Mouse (Mus musculus) limb, embryonic 15.5 days (tissue): Measurements from ENCODE around the gene Wbp11. TPM values are rescaled to one million over a fixed set of nuclear protein-coding genes. Genes with fewer than 3 reads are reported as not detected.

Experiments used
- ATAC-seq: fragments of 200-750 bp; cut with Nextera tagmentation; 2 replicates; pipeline ENCODE4 v1.8.0; 2017; ENCODE audit warnings: low read depth, moderate TSS enrichment; ENCODE audit not compliant: insufficient number of reproducible peaks, low FRiP score, low TSS enrichment
- H3K27ac ChIP-seq: fragments of 300-500 bp; sonication (generic); 2 replicates; pipeline ENCODE4 v1.5.1; 2015; ENCODE audit warnings: moderate library complexity, mild to moderate bottlenecking, inconsistent platforms
- H3K27me3 ChIP-seq: fragments of 300-500 bp; sonication (generic); 2 replicates; pipeline ENCODE4 v1.6.1; 2015; ENCODE audit warnings: inconsistent platforms
- H3K36me3 ChIP-seq: fragments of 300-500 bp; sonication (generic); 2 replicates; pipeline ENCODE4 v1.6.1; 2015; ENCODE audit warnings: inconsistent platforms
- H3K4me1 ChIP-seq: fragments of 300-500 bp; sonication (generic); 2 replicates; pipeline ENCODE4 v1.6.1; 2015; ENCODE audit warnings: inconsistent platforms
- H3K4me2 ChIP-seq: fragments of 300-500 bp; sonication (generic); 2 replicates; pipeline ENCODE4 v1.6.1; 2015; ENCODE audit warnings: mild to moderate bottlenecking, inconsistent platforms
- H3K4me3 ChIP-seq: fragments of 300-500 bp; sonication (generic); 2 replicates; pipeline ENCODE4 v1.5.1; 2015; ENCODE audit warnings: mild to moderate bottlenecking, inconsistent platforms
- H3K9ac ChIP-seq: fragments of 300-500 bp; sonication (generic); 2 replicates; pipeline ENCODE4 v1.6.1; 2015; ENCODE audit warnings: inconsistent platforms
- H3K9me3 ChIP-seq: fragments of 300-500 bp; sonication (generic); 2 replicates; pipeline ENCODE4 v1.6.1; 2016; ENCODE audit warnings: inconsistent platforms
- WGBS: fragments of 180-500 bp; shearing (Covaris S2); methylation state at CpG from one replicate; pipeline ENCODE4 v1.1.7; 2015; 5-methylcytosine and 5-hydroxymethylcytosine counted together
- polyA plus RNA-seq: library from polyadenylated mRNA; unstranded; fragments of >200 nt; fragmentation: Nextera tagmentation; extraction: Ambion mirVana; gene quantifications from 2 replicates; pipeline ENCODE4 v1.2.1, GENCODE M21; 2015

Gene Wbp11
- polyA plus RNA-seq, 1 experiment from 2014 or later, result 90.9 TPM

- H3K4me1 ChIP-seq, result peaks cover 24% of the 10 kb centered on the region
- peak overlapping the region; percentile 67 for H3K27ac ChIP-seq
- peak overlapping the region; percentile 90 for H3K4me2 ChIP-seq
- 28% methylated on average over 14 of the region's 14 CpGs for WGBS
- no peaks in the 10 kb centered on the region for H3K27me3 ChIP-seq
- peak overlapping the region; percentile 91 for H3K4me3 ChIP-seq
- H3K9me3 ChIP-seq, result no peaks in the 10 kb centered on the region
- peak overlapping the region; percentile 70 for H3K9ac ChIP-seq
- ATAC-seq, result no peak
- H3K36me3 ChIP-seq, result peaks cover 20% of the 10 kb centered on the region
Measured at GRCm38 (mm10) chr6:136809077-136809476, 19.0 kb downstream of the Wbp11 start.

- 0 out of 2 replicates have a peak, but pooled peaks have one; percentile 12 for ATAC-seq
- WGBS, result under 1% methylated on average over 28 of the region's 28 CpGs
- H3K4me2 ChIP-seq, result peak overlapping the region; percentile 90
- H3K9me3 ChIP-seq, result no peaks in the 10 kb centered on the region
- H3K27ac ChIP-seq, result peak overlapping the region; percentile 67
- H3K4me1 ChIP-seq, result peaks cover 24% of the 10 kb centered on the region
- H3K4me3 ChIP-seq, result peak overlapping the region; percentile 91
- H3K27me3 ChIP-seq, result no peaks in the 10 kb centered on the region
- peak overlapping the region; percentile 70 for H3K9ac ChIP-seq
- H3K36me3 ChIP-seq, result peaks cover 16% of the 10 kb centered on the region
Measured at GRCm38 (mm10) chr6:136808631-136809046, 19.4 kb downstream of the Wbp11 start.

GRCm38 (mm10) chr6:136808014-136808417, 20.0 kb downstream of the Wbp11 start, which contains the start of gene H2afj:
H2afj (plus strand) TSS chr6:136808244.
- H3K27me3 ChIP-seq, result no peaks in the 10 kb centered on the region
- peak within 1 kb of the TSS; percentile 70 for H3K9ac ChIP-seq
- peak within 1 kb of the TSS; percentile 91 for H3K4me3 ChIP-seq
- no peaks in the 10 kb centered on the region for H3K9me3 ChIP-seq
- H3K4me1 ChIP-seq, result peaks cover 30% of the 10 kb centered on the region
- ATAC-seq, result peak; percentile 89
- under 1% methylated on average over 34 of the region's 34 CpGs for WGBS
- H3K4me2 ChIP-seq, result peak within 1 kb of the TSS; percentile 90
- peak within 1 kb of the TSS; percentile 83 for H3K27ac ChIP-seq
- peaks cover 12% of the 10 kb centered on the region for H3K36me3 ChIP-seq

- Histone ChIP-seq H3K27me3 (no peaks in the 10 kb centered on the region), H3K9me3 (no peaks in the 10 kb centered on the region), H3K9ac (no peak overlapping the region), H3K4me3 (peak overlapping the region; percentile 91), H3K4me1 (peaks cover 32% of the 10 kb centered on the region), H3K4me2 (peak overlapping the region; percentile 90), H3K36me3 (peaks cover 9% of the 10 kb centered on the region), H3K27ac (peak overlapping the region; percentile 83)
- WGBS, result 38% methylated on average over 18 of the region's 18 CpGs
- ATAC-seq, result no peak
Measured at GRCm38 (mm10) chr6:136807395-136808013, 20.5 kb downstream of the Wbp11 start.

- Histone ChIP-seq H3K9me3 (no peaks in the 10 kb centered on the region), H3K27me3 (no peaks in the 10 kb centered on the region), H3K36me3 (peaks cover 3% of the 10 kb centered on the region), H3K9ac (no peak overlapping the region), H3K4me2 (0 out of 2 replicates have a peak overlapping the region, but pooled peaks have one; percentile 90), H3K4me1 (peaks cover 32% of the 10 kb centered on the region), H3K27ac (peak overlapping the region; percentile 83), H3K4me3 (no peak overlapping the region)
- WGBS, result 54% methylated on average over 5 of the region's 5 CpGs
- ATAC-seq, result no peak
Measured at GRCm38 (mm10) chr6:136806819-136807218, 21.2 kb downstream of the Wbp11 start.

GRCm38 (mm10) chr6:136805409-136805775, 22.6 kb downstream of the Wbp11 start:
- H3K4me3 ChIP-seq, result no peak overlapping the region
- peaks cover 32% of the 10 kb centered on the region for H3K4me1 ChIP-seq
- no peak overlapping the region for H3K4me2 ChIP-seq
- no peaks in the 10 kb centered on the region for H3K9me3 ChIP-seq
- ATAC-seq, result no peak
- no peaks in the 10 kb centered on the region for H3K27me3 ChIP-seq
- H3K36me3 ChIP-seq, result no peaks in the 10 kb centered on the region
- H3K9ac ChIP-seq, result no peak overlapping the region
- 75% methylated on average over 1 of the region's 1 CpGs for WGBS
- H3K27ac ChIP-seq, result peak overlapping the region; percentile 100; the same call in 1 of the 2 replicates

GRCm38 (mm10) chr6:136804705-136805408, 23.2 kb downstream of the Wbp11 start:
- H3K4me3 ChIP-seq, result peak overlapping the region; percentile 72
- H3K4me1 ChIP-seq, result peaks cover 32% of the 10 kb centered on the region
- ATAC-seq, result no peak
- no peaks in the 10 kb centered on the region for H3K9me3 ChIP-seq
- H3K27me3 ChIP-seq, result no peaks in the 10 kb centered on the region
- H3K9ac ChIP-seq, result no peak overlapping the region
- peak overlapping the region; percentile 74 for H3K4me2 ChIP-seq
- H3K36me3 ChIP-seq, result no peaks in the 10 kb centered on the region
- 21% methylated on average over 9 of the region's 9 CpGs for WGBS
- H3K27ac ChIP-seq, result peak overlapping the region; percentile 100

DNA sequence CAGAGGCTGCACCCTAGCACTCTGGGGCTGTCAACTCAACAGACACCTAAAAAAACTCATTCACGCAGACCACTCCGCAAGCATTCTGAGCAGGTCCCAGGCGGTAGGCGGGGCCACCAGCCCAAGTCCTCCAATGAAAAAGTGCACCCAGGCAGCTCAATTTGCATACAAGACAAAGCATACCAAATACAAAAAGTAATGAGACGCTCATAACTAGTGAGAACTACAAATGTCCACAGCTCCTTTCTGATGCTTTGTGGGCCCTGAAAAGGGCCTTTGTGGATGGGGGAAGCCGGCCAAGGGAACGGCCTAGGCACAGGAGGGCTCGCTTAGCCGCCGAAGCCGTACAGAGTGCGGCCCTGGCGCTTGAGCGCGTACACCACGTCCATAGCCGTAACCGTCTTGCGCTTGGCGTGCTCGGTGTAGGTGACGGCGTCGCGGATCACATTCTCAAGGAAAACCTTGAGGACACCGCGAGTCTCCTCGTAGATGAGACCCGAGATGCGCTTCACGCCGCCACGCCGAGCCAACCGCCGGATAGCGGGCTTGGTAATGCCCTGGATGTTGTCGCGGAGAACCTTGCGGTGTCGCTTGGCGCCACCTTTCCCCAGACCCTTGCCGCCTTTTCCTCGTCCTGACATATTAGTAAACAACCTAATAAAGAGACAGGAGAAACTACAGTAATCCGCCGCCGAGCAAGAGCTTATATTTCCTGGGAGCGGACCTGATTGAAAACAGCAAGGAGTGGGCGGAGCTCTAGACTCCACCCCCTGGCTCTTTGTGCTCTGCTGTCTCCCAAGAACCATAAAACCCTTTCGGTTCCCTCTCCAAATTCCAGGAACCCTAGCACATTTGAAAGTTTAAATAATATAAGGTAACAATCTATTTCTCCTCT, 24.0 kb downstream of the Wbp11 start, which contains the start of gene Hist4h4:
Gene Hist4h4 (minus strand): TSS at position 677 of the 895 bp plus-strand sequence.
- Histone ChIP-seq H3K4me3 (peak within 1 kb of the TSS; percentile 72), H3K4me2 (peak within 1 kb of the TSS; percentile 74), H3K36me3 (no peaks in the 10 kb centered on the region), H3K9ac (peak within 1 kb of the TSS; percentile 91), H3K27me3 (no peaks in the 10 kb centered on the region), H3K9me3 (no peaks in the 10 kb centered on the region), H3K4me1 (peaks cover 23% of the 10 kb centered on the region), H3K27ac (peak within 1 kb of the TSS; percentile 100)
- under 1% methylated on average over 50 of the region's 50 CpGs for WGBS
- peak; percentile 71 for ATAC-seq

- H3K36me3 ChIP-seq, result no peaks in the 10 kb centered on the region
- no peaks in the 10 kb centered on the region for H3K9me3 ChIP-seq
- H3K9ac ChIP-seq, result peak overlapping the region; percentile 91; the same call in 1 of the 2 replicates
- no peak for ATAC-seq
- H3K27me3 ChIP-seq, result no peaks in the 10 kb centered on the region
- H3K4me1 ChIP-seq, result peaks cover 18% of the 10 kb centered on the region
- peak overlapping the region; percentile 72 for H3K4me3 ChIP-seq
- 14% methylated on average over 12 of the region's 12 CpGs for WGBS
- H3K4me2 ChIP-seq, result peak overlapping the region; percentile 74
- H3K27ac ChIP-seq, result peak overlapping the region; percentile 100
Measured at GRCm38 (mm10) chr6:136803093-136803738, 24.8 kb downstream of the Wbp11 start.

DNA sequence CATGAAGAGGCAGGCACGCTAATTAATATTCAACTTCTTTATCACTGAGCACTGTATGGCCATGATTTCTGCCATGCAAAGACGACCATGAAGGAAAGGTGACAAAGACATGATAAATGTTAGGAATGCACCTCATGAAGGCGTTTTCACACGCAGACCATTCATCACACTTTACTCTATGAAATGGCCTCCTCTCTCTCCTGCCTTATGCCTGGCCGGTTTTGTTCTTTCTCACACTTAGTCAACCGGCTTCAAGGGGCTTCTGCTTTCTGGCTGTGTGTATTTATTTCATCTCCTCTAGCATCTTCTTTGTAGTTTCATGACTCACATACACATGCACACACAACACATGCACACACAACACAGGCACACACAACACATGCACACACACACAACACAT, 26.8 kb downstream of the Wbp11 start:
- Histone ChIP-seq H3K27ac (no peak overlapping the region), H3K4me3 (no peak overlapping the region), H3K36me3 (no peaks in the 10 kb centered on the region), H3K9ac (no peak overlapping the region), H3K4me2 (no peak overlapping the region), H3K9me3 (no peaks in the 10 kb centered on the region), H3K4me1 (peaks cover 8% of the 10 kb centered on the region; the same call in 1 of the 2 replicates), H3K27me3 (no peaks in the 10 kb centered on the region)
- 86% methylated on average over 6 of the region's 6 CpGs for WGBS
- no peak for ATAC-seq

DNA sequence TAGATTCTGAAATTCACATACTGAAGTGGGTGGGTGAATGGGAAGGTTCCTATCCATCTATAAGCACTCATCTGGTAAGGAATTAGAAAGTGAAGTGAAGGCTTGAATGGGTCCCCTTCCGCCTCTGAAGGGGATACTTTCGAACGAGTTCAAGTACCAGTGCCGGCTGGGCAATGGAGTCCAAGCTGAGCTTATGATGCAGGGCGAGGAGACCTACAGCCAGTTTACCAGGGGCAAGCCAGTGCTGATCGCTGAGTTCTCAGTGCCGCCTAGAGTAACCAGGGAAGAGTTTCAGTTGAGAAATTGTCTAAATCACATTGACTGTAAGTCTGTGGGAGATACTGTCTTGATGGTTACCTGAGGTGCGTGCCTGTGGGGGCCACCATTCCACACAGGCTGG, 27.3 kb downstream of the Wbp11 start:
- Histone ChIP-seq H3K36me3 (no peaks in the 10 kb centered on the region), H3K4me3 (no peak overlapping the region), H3K9ac (no peak overlapping the region), H3K9me3 (no peaks in the 10 kb centered on the region), H3K27me3 (no peaks in the 10 kb centered on the region), H3K27ac (no peak overlapping the region), H3K4me1 (peaks cover 8% of the 10 kb centered on the region; the same call in 1 of the 2 replicates), H3K4me2 (no peak overlapping the region)
- ATAC-seq, result no peak
- 92% methylated on average over 8 of the region's 8 CpGs for WGBS
